Mouse (Mus musculus): ENCODE measurements around the gene Cradd. TPM values are rescaled to one million over a fixed set of nuclear protein-coding genes. Genes with fewer than 3 reads are reported as not detected.

Cradd gene
- total and polyA plus RNA-seq, 2 experiments, result 8.9 to 24.7 TPM

DNA sequence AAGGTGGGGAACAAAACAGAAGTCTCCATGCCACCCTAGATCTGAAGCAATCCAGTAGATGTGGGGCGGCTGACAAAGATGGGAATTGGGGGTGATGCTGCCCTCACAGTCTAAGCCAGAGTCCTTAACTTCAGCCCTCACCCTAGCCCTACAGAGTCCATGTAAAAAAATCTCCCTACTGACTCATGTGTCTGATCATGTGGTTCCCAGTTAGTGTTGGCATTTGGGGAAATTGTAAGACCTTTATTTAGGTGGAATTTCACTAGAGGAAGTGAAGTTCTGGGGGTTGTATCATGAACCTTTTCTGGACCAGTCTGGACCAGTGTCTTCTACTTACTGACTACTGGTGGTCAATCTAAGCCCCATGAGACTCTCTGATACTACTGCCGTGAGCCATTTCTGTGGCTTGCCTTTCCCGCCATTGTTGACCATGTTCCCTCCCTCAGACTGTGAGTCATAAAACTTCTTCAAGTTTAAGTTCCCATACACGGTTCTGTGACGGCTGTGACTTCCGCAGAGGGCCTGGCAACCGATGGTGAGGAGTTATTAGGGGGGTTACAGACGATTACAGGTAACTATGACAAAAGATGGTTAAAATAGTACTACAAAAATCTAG lies 23.6 kb downstream of the Cradd start:
- no peak overlapping the region for H3K9ac ChIP-seq (ENCODE audit: low read depth, low read length)
- H3K27me3 ChIP-seq (ENCODE audit: control insufficient read depth, insufficient read depth, low read length), result no peaks in the 10 kb centered on the region
- no peaks in the 10 kb centered on the region for H3K36me3 ChIP-seq (ENCODE audit: control insufficient read depth, insufficient read depth, low read length)
- H3K79me2 ChIP-seq (ENCODE audit: control insufficient read depth, insufficient read depth, low read length), result peaks cover 5% of the 10 kb centered on the region; the same call in 1 of the 2 replicates
- no peak overlapping the region for H3K4me3 ChIP-seq (ENCODE audit: insufficient read depth, low read depth, low read length)
- 88% methylated on average over 8 of the region's 8 CpGs for WGBS
- TF ChIP-seq CTCF (IDR thresholded peaks at IDR 0.05; ENCODE audit: low read depth, low read length) (no peak), POLR2A (IDR thresholded peaks at IDR 0.05; ENCODE audit: extremely low read depth, insufficient read depth, low read length) (no peak)
- no peak for DNase-seq (ENCODE audit: extremely low read depth, low read depth, low spot score)
- no peak overlapping the region for H3K27ac ChIP-seq (replicated peaks; ENCODE audit: insufficient read depth, low read depth, low read length)
- H3K4me1 ChIP-seq (ENCODE audit: control insufficient read depth, insufficient read depth, low read length), result peaks cover 11% of the 10 kb centered on the region

DNA sequence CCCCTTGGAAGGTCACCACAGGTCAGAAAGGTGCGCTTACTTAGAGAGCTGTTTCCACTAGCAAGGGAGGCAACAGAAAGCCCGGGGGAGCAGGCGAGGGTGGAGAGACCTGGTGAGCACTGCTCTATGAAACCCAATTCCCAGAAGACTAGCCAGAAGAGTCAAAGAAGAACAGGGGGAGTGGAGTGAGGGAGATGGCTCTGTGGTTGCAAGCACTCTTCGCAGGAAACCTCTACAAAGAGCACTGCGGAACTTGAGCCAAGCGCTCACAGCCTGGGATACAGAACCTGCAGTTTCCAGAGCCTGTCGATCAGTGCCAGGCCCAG lies 24.2 kb downstream of the Cradd start:
- H3K9ac ChIP-seq (ENCODE audit: low read depth, low read length), result no peak overlapping the region
- no peak for DNase-seq (ENCODE audit: extremely low read depth, low read depth, low spot score)

DNA sequence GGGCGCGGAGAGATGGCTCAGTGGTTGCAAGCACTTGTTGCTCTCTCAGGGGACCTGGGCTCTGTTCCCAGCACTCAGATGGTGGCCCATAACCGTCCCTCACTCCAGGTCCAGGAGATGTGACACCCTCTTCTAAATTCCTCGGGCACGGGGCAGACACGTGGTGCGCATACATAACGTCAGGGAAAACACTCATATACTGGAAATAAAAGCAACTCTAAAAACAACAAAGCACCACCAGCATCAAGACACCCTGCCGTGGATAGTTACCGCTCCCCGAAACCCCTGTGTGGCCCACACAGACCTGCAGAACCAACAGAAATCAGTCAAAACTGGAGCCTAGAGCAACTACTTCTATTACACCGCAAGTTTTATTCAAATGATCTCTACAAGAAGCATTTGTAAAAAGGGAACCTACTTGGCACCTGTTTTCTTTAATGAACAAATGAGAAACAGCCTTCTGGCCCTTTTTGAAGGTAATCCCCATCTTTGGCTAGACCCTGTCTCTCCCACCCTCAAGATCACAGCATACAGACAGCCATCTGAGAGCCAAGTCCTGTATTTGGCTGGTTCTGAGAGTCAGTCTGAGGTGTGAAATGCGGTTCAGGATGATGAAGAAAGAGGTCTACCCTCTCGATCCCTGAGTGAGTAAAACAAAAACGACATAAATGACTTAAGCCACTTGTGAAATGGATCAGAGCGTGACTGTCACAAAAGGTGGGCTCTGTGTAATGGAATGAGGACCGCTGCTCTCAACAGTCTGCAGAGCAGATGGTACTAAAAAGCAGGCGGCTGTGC lies 24.7 kb downstream of the Cradd start:
- H3K36me3 ChIP-seq (ENCODE audit: control insufficient read depth, insufficient read depth, low read length), result no peaks in the 10 kb centered on the region
- peaks cover 5% of the 10 kb centered on the region; the same call in 1 of the 2 replicates for H3K79me2 ChIP-seq (ENCODE audit: control insufficient read depth, insufficient read depth, low read length)
- H3K4me1 ChIP-seq (ENCODE audit: control insufficient read depth, insufficient read depth, low read length), result peaks cover 7% of the 10 kb centered on the region
- TF ChIP-seq POLR2A (IDR thresholded peaks at IDR 0.05; ENCODE audit: extremely low read depth, insufficient read depth, low read length) (no peak), CTCF (IDR thresholded peaks at IDR 0.05; ENCODE audit: low read depth, low read length) (no peak)
- DNase-seq (ENCODE audit: extremely low read depth, low read depth, low spot score), result no peak
- no peak overlapping the region for H3K9ac ChIP-seq (ENCODE audit: low read depth, low read length)
- H3K27me3 ChIP-seq (ENCODE audit: control insufficient read depth, insufficient read depth, low read length), result no peaks in the 10 kb centered on the region
- H3K27ac ChIP-seq (replicated peaks; ENCODE audit: insufficient read depth, low read depth, low read length), result no peak overlapping the region
- H3K4me3 ChIP-seq (ENCODE audit: insufficient read depth, low read depth, low read length), result no peak overlapping the region
- WGBS, result 93% methylated on average over 18 of the region's 18 CpGs

More for the DNA sequence above, 24.2 kb downstream of the Cradd start:
- Histone ChIP-seq H3K27me3 (ENCODE audit: control insufficient read depth, insufficient read depth, low read length) (no peaks in the 10 kb centered on the region), H3K79me2 (ENCODE audit: control insufficient read depth, insufficient read depth, low read length) (peaks cover 5% of the 10 kb centered on the region; the same call in 1 of the 2 replicates), H3K27ac (replicated peaks; ENCODE audit: insufficient read depth, low read depth, low read length) (no peak overlapping the region), H3K36me3 (ENCODE audit: control insufficient read depth, insufficient read depth, low read length) (no peaks in the 10 kb centered on the region), H3K4me1 (ENCODE audit: control insufficient read depth, insufficient read depth, low read length) (peaks cover 7% of the 10 kb centered on the region), H3K4me3 (ENCODE audit: insufficient read depth, low read depth, low read length) (no peak overlapping the region)
- TF ChIP-seq POLR2A (IDR thresholded peaks at IDR 0.05; ENCODE audit: extremely low read depth, insufficient read depth, low read length) (no peak), CTCF (IDR thresholded peaks at IDR 0.05; ENCODE audit: low read depth, low read length) (no peak)
- WGBS, result 90% methylated on average over 7 of the region's 7 CpGs

DNA sequence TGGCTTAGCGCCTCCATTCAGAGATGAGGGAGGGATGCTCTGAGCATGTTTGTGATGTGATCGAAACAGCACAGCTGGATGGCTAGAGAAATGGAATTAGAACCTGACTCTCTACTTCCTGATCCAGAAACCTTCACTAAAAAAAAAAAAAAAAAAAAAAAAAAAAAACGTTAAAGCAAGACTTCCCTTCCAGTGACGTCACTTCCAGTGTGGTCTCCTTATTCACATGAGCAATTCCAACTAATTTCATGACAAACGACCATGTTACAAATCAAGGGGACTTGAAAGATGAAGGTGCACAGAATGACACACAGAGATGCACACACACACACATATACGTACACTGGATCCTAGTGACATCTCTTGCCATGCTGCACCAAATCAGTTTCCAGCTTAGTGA lies 25.4 kb downstream of the Cradd start:
- H3K27me3 ChIP-seq (ENCODE audit: control insufficient read depth, insufficient read depth, low read length), result no peaks in the 10 kb centered on the region
- TF ChIP-seq CTCF (IDR thresholded peaks at IDR 0.05; ENCODE audit: low read depth, low read length) (no peak), POLR2A (IDR thresholded peaks at IDR 0.05; ENCODE audit: extremely low read depth, insufficient read depth, low read length) (no peak)

DNA sequence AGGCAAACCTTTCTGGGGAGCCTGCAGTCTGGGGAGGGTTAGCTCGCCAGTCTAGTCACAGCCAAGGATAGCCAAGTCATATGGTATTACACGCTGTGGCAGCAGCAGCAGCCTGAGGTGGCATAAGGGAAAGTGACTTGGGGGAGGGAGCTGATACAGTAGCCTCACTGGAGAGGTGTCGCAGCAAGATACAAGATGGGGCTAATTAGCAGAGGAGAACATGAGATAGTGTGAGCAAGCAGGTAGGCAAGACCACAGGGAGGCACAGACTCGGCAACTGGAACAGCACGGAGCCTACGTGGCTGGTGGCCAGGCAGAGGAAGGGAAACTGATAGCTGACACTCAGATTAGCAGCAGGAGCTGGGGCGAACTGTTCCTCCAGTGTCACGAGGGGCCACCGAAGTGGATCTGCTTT lies 26.2 kb downstream of the Cradd start:
- Histone ChIP-seq H3K4me3 (ENCODE audit: insufficient read depth, low read depth, low read length) (no peak overlapping the region), H3K27me3 (ENCODE audit: control insufficient read depth, insufficient read depth, low read length) (no peaks in the 10 kb centered on the region), H3K27ac (replicated peaks; ENCODE audit: insufficient read depth, low read depth, low read length) (peak overlapping the region; percentile 61), H3K36me3 (ENCODE audit: control insufficient read depth, insufficient read depth, low read length) (no peaks in the 10 kb centered on the region), H3K4me1 (ENCODE audit: control insufficient read depth, insufficient read depth, low read length) (peaks cover 3% of the 10 kb centered on the region; the same call in 1 of the 2 replicates), H3K79me2 (ENCODE audit: control insufficient read depth, insufficient read depth, low read length) (peaks cover 5% of the 10 kb centered on the region; the same call in 1 of the 2 replicates), H3K9ac (ENCODE audit: low read depth, low read length) (peak overlapping the region; percentile 13; the same call in 1 of the 2 replicates)
- no peak for DNase-seq (ENCODE audit: extremely low read depth, low read depth, low spot score)
- WGBS, result 75% methylated on average over 9 of the region's 9 CpGs
- TF ChIP-seq POLR2A (IDR thresholded peaks at IDR 0.05; ENCODE audit: extremely low read depth, insufficient read depth, low read length) (no peak), CTCF (IDR thresholded peaks at IDR 0.05; ENCODE audit: low read depth, low read length) (no peak)

More for the DNA sequence above, 25.4 kb downstream of the Cradd start:
- H3K27ac ChIP-seq (replicated peaks; ENCODE audit: insufficient read depth, low read depth, low read length), result peak overlapping the region; percentile 61; the same call in 1 of the 2 replicates
- H3K4me1 ChIP-seq (ENCODE audit: control insufficient read depth, insufficient read depth, low read length), result peaks cover 6% of the 10 kb centered on the region
- no peak for DNase-seq (ENCODE audit: extremely low read depth, low read depth, low spot score)
- H3K9ac ChIP-seq (ENCODE audit: low read depth, low read length), result no peak overlapping the region
- WGBS, result 88% methylated on average over 6 of the region's 6 CpGs
- H3K79me2 ChIP-seq (ENCODE audit: control insufficient read depth, insufficient read depth, low read length), result peaks cover 5% of the 10 kb centered on the region; the same call in 1 of the 2 replicates
- no peak overlapping the region for H3K4me3 ChIP-seq (ENCODE audit: insufficient read depth, low read depth, low read length)
- H3K36me3 ChIP-seq (ENCODE audit: control insufficient read depth, insufficient read depth, low read length), result no peaks in the 10 kb centered on the region

Data from liver, adult 2 months (tissue).